Mouse (Mus musculus) naive thymus-derived CD4-positive, alpha-beta T cell, adult 2 months (primary cell): ENCODE results near the gene Slc4a3.

Experiments used
- DNase-seq: peaks from one replicate; pipeline ENCODE4 v3.0.0-alpha.2; 2011; ENCODE audit warnings: low read depth

Slc4a3 gene

DNA sequence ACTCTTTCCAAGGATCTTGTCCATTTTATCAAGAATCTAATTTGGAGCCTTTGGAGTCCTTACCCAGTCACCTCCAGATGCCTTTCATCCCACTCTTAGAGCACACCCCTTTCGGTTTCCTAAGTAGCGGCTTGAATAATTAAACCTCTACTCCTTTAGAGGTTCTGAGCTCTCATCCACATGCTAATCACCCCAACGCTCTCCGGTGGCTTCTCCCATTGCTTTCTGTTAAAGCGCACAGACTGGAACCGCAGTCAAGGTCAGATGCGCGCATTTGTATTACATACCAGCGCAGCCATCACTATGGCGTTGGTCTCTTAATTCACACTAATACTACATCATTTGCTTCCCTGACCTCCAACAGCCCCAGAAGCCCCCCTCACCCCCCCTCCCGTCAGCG lies 55.7 kb downstream of the Slc4a3 start:
- no peak for DNase-seq

GRCm38 (mm10) chr1:75603584-75603983 lies 57.5 kb downstream of the Slc4a3 start:
- no peak for DNase-seq

DNA sequence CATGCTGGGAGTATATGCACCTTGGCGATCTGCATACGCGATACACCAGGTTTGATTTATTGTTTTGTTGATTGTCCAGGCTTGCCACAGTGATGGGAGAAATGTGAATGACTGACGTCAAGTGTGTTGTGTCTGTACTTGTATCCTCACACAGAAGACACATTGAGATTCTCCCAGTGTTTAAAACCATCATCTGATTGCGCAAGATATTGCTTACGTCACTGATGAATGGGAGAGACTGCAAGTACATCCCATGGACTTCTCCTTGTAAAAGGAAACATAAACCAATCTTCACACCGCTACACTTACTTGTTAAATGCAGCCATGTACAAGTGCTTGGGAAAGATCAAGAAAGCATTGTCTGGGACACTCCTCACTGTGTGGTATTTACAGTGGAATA lies 62.2 kb downstream of the Slc4a3 start:
- DNase-seq, result no peak

DNA sequence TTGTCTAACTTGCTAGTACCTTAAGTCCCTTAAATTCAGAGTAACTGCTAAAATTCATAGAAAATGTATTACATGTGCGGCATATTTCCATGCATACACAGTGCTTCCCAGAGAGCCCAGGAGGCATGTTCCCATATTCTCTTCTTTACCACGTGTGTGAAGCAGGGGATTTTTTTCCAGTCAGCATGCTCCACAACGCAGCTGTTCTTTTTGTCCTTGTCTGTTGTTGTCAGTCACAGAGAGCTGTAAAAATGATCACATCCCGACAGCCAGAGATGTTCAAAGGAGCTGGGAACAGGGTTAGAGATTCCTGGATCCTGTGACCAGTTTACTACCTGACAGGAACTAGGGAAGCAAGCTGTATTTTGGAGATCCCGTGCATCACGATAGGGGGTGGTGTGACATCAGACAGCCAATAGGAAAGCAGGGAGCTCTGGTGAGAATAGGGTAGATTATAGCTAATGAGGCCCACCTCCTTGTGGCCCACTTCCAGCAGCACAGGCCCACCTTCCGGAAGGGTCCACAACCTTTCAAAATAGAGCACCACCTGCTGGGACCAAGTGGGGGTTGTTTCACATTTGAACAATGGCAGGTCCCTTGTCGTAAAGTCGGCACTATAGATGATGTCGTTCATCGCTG lies 62.7 kb downstream of the Slc4a3 start:
- DNase-seq, result no peak

DNA sequence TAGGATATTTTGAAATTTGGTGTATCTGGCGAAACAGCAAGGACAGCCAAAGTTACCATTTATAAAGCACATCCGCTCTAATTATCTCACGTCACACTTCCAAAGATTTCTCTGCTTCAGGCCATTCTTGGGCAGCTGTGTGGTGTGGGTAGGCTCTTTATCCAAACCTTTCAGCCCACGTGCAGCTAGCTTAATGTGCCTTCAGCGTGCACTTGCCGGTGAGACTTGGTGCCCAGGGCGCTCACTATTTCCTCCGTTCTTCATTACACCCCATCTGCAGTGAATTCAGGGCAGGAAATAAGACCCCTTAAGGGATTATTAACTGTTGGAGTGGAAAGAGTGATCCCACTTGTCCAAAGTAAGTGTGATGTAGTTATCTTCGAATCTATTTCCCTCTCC lies 63.2 kb downstream of the Slc4a3 start:
- DNase-seq, result no peak

DNA sequence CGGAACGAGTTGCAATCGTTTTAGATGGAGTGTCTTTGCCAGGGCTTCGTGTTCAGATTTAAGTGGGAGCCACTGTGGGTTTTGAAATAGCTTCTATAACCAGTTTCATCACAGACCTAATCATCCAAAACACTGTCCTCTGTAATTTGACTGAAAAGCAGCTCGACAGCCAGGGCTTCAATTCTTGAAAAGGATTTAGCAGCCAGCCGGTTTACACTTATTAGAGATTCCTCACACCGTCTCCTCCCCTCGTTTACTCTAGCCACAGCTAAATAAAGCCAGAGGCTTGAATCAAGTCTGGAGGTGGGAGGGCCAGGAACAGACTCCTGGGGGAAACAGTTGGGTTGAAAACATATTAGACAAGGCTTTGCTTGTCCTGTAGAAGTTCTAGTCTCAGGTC lies 64.5 kb downstream of the Slc4a3 start:
- no peak for DNase-seq
